Mouse (Mus musculus) forebrain, embryonic 16.5 days (tissue): ENCODE data around the gene Tas2r119. TPM values are rescaled to one million over a fixed set of nuclear protein-coding genes. Genes with fewer than 3 reads are reported as not detected.

Experiments
- ATAC-seq: fragments of 200-750 bp; cut with Nextera tagmentation; 2 replicates; pipeline ENCODE4 v1.8.0; 2017; ENCODE audit warnings: mild to moderate bottlenecking, moderate library complexity
- H3K27ac ChIP-seq: fragments of 300-500 bp; sonication (generic); 2 replicates; pipeline ENCODE4 v1.5.1; 2014; ENCODE audit warnings: low read length, control low read depth
- H3K27me3 ChIP-seq: fragments of 300-500 bp; sonication (generic); replicated peaks from 2 replicates; pipeline ENCODE4 v1.6.1; 2014; ENCODE audit warnings: low read length; ENCODE audit not compliant: control insufficient read depth, insufficient read depth
- H3K36me3 ChIP-seq: fragments of 300-500 bp; sonication (generic); 2 replicates; pipeline ENCODE4 v1.6.1; 2014; ENCODE audit not compliant: control insufficient read depth, insufficient read depth
- H3K4me1 ChIP-seq: fragments of 300-500 bp; sonication (generic); replicated peaks from 2 replicates; pipeline ENCODE4 v1.6.1; 2014; ENCODE audit warnings: low read length; ENCODE audit not compliant: control insufficient read depth, insufficient read depth
- H3K4me2 ChIP-seq: fragments of 300-500 bp; sonication (generic); 2 replicates; pipeline ENCODE4 v1.6.1; 2014; ENCODE audit warnings: mild to moderate bottlenecking, low read length, control low read depth
- H3K4me3 ChIP-seq: fragments of 300-500 bp; sonication (generic); replicated peaks from 2 replicates; pipeline ENCODE4 v1.5.1; 2014; ENCODE audit warnings: mild to moderate bottlenecking, low read length, control low read depth
- H3K9ac ChIP-seq: fragments of 300-500 bp; sonication (generic); replicated peaks from 2 replicates; pipeline ENCODE4 v1.6.1; 2014; ENCODE audit warnings: low read depth, low read length, control low read depth
- H3K9me3 ChIP-seq: fragments of 300-500 bp; sonication (generic); 2 replicates; pipeline ENCODE4 v1.6.1; 2016; ENCODE audit warnings: low read length; ENCODE audit not compliant: control insufficient read depth
- WGBS: fragments of 180-500 bp; shearing (Covaris S2); extraction: QIAGEN DNeasy Blood & Tissue Kit; methylation state at CpG from one replicate; pipeline ENCODE4 v1.1.7; 2014; 5-methylcytosine and 5-hydroxymethylcytosine counted together
- polyA plus RNA-seq: library from polyadenylated mRNA; unstranded; fragments of >200 nt; fragmentation: Nextera tagmentation; extraction: Ambion mirVana; gene quantifications from 2 replicates; pipeline ENCODE4 v1.2.1, GENCODE M21; 2015

Gene Tas2r119
- not detected in 2 replicates for polyA plus RNA-seq

DNA sequence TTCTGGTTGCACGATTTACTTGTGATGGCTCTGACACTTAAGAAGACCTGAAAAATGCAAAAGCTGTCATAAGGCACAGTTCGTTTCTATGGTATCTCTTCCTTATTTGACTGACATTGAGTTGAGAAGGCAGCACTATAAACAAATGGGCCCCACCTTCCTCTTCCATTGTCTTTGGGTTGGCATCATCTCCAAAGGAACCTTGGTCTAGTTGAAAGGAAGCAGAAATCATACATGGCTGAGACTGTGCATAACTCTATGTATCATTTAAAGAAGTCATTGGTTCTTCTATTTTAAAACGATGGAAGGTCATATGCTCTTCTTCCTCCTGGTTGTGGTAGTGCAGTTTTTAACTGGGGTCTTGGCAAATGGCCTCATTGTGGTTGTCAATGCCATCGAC is at the start of gene Tas2r119:
Gene Tas2r119, plus strand, starts transcription at position 301 of the 400 bp plus-strand sequence.
- WGBS = 93% methylated on average over 4 of the region's 4 CpGs
- no peak within 1 kb of the TSS for H3K27ac ChIP-seq
- H3K36me3 ChIP-seq = no peaks in the 10 kb centered on the region
- H3K9ac ChIP-seq = no peak within 1 kb of the TSS
- no peaks in the 10 kb centered on the region for H3K27me3 ChIP-seq
- no peak for ATAC-seq
- H3K4me3 ChIP-seq = no peak within 1 kb of the TSS
- H3K9me3 ChIP-seq = peaks cover 3% of the 10 kb centered on the region; the same call in 1 of the 2 replicates
- peaks cover 10% of the 10 kb centered on the region for H3K4me1 ChIP-seq
- H3K4me2 ChIP-seq = no peak within 1 kb of the TSS

DNA sequence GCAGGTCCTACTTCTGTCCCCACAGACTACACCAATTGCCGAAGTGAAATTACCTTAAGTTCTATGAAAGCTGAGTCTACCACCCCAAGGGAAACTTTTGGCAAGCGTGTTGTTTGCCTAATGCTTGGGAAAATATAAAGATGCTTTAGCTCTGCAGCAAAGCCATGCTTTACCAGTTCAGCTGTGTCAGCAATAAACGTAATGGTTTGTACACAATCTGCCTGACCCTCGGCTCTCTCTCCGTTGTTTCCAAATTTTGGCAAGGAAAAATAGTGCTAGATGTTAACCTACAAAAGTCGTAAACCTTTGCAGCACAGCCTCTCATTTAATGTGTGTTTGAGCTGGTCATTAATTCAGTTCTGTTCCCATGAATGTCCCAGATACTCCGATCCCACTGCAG is 44.8 kb upstream of the Tas2r119 start:
- H3K4me1 ChIP-seq = no peaks in the 10 kb centered on the region
- H3K9me3 ChIP-seq = no peaks in the 10 kb centered on the region
- H3K4me3 ChIP-seq = no peak overlapping the region
- H3K4me2 ChIP-seq = no peak overlapping the region
- no peak overlapping the region for H3K9ac ChIP-seq
- no peaks in the 10 kb centered on the region for H3K27me3 ChIP-seq
- no peak for ATAC-seq
- WGBS = 89% methylated on average over 7 of the region's 7 CpGs
- no peak overlapping the region for H3K27ac ChIP-seq
- H3K36me3 ChIP-seq = no peaks in the 10 kb centered on the region

DNA sequence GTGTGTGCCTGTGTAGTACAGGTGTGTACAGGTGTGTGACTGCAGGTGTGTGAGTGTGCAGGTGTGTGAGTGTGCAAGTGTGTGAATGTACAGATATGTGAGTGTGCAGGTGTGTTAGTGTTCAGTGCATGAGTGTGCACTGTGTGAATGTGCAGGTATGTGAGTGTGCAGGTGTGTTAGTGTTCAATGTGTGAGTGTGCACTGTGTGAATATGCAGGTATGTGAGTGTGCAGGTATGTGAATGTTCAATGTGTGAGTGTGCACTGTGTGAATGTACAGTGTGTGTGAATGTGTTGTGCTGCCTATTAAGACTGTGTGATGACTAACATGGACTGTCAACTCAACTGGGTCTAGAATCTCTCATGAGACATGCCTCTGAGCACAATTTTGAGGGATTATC is 35.4 kb upstream of the Tas2r119 start:
- no peak for ATAC-seq

GRCm38 (mm10) chr15:32144269-32144668 is 32.8 kb upstream of the Tas2r119 start:
- 68% methylated on average over 3 of the region's 3 CpGs for WGBS
- no peak overlapping the region for H3K27ac ChIP-seq
- ATAC-seq = no peak
- H3K27me3 ChIP-seq = no peaks in the 10 kb centered on the region
- no peaks in the 10 kb centered on the region for H3K9me3 ChIP-seq
- no peak overlapping the region for H3K4me2 ChIP-seq
- no peaks in the 10 kb centered on the region for H3K4me1 ChIP-seq
- H3K4me3 ChIP-seq = no peak overlapping the region
- H3K36me3 ChIP-seq = no peaks in the 10 kb centered on the region
- H3K9ac ChIP-seq = no peak overlapping the region

More for the DNA sequence above, 35.4 kb upstream of the Tas2r119 start:
- no peak overlapping the region for H3K4me2 ChIP-seq
- H3K9me3 ChIP-seq = no peaks in the 10 kb centered on the region
- H3K27ac ChIP-seq = no peak overlapping the region
- no peaks in the 10 kb centered on the region for H3K27me3 ChIP-seq
- H3K4me1 ChIP-seq = peaks cover 3% of the 10 kb centered on the region; the same call in 1 of the 2 replicates
- no peak overlapping the region for H3K9ac ChIP-seq
- no peaks in the 10 kb centered on the region for H3K36me3 ChIP-seq
- H3K4me3 ChIP-seq = no peak overlapping the region

- WGBS = 87% methylated on average over 2 of the region's 2 CpGs
- Histone ChIP-seq H3K9me3 (no peaks in the 10 kb centered on the region), H3K4me1 (0 out of 2 replicates have a peak, but pooled peaks cover 3% of the 10 kb centered on the region), H3K27me3 (no peaks in the 10 kb centered on the region), H3K36me3 (no peaks in the 10 kb centered on the region), H3K27ac (no peak overlapping the region), H3K4me3 (no peak overlapping the region), H3K9ac (no peak overlapping the region), H3K4me2 (no peak overlapping the region)
- peak; percentile 43; the same call in 1 of the 2 replicates for ATAC-seq
Observed at GRCm38 (mm10) chr15:32153404-32153803, 23.7 kb upstream of the Tas2r119 start.

- no peak overlapping the region for H3K4me2 ChIP-seq
- 0 out of 2 replicates have a peak, but pooled peaks cover 3% of the 10 kb centered on the region for H3K4me1 ChIP-seq
- H3K27me3 ChIP-seq = no peaks in the 10 kb centered on the region
- WGBS = 59% methylated on average over 11 of the region's 11 CpGs
- no peaks in the 10 kb centered on the region for H3K36me3 ChIP-seq
- no peak overlapping the region for H3K27ac ChIP-seq
- H3K9me3 ChIP-seq = no peaks in the 10 kb centered on the region
- ATAC-seq = no peak
- H3K9ac ChIP-seq = no peak overlapping the region
- H3K4me3 ChIP-seq = no peak overlapping the region
Observed at GRCm38 (mm10) chr15:32153857-32154449, 23.1 kb upstream of the Tas2r119 start.

DNA sequence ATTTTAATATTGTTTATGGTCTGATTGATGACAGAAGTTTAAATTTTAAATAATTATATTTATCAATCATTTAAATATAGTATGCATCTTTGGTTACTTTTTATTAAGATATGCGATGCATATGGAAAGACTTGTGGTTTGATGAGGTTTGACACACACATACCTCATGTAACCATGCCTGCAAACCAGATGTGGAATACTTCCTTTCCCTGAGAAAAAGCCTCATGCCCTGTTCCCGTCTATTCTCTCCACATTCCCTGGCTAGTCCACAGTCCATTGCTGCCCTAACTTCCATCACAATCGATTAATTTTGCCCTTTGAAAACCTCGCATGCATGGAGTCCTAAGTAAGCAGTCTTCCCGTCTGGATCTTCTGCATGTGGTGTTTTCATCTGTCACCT is 21.0 kb upstream of the Tas2r119 start:
- H3K4me3 ChIP-seq = no peak overlapping the region
- 0 out of 2 replicates have a peak, but pooled peaks cover 3% of the 10 kb centered on the region for H3K4me1 ChIP-seq
- no peak overlapping the region for H3K27ac ChIP-seq
- H3K4me2 ChIP-seq = no peak overlapping the region
- H3K36me3 ChIP-seq = no peaks in the 10 kb centered on the region
- ATAC-seq = no peak
- 71% methylated on average over 5 of the region's 5 CpGs for WGBS
- no peaks in the 10 kb centered on the region for H3K27me3 ChIP-seq
- no peak overlapping the region for H3K9ac ChIP-seq
- H3K9me3 ChIP-seq = no peaks in the 10 kb centered on the region

GRCm38 (mm10) chr15:32160281-32160680 is 16.8 kb upstream of the Tas2r119 start:
- Histone ChIP-seq H3K27me3 (no peaks in the 10 kb centered on the region), H3K36me3 (no peaks in the 10 kb centered on the region), H3K27ac (no peak overlapping the region), H3K4me3 (no peak overlapping the region), H3K9ac (no peak overlapping the region), H3K4me2 (no peak overlapping the region), H3K4me1 (no peaks in the 10 kb centered on the region), H3K9me3 (no peaks in the 10 kb centered on the region)
- ATAC-seq = no peak

GRCm38 (mm10) chr15:32171764-32172163 is 5.3 kb upstream of the Tas2r119 start:
- Histone ChIP-seq H3K9me3 (peaks cover 3% of the 10 kb centered on the region; the same call in 1 of the 2 replicates), H3K9ac (no peak overlapping the region), H3K27me3 (no peaks in the 10 kb centered on the region), H3K4me2 (0 out of 2 replicates have a peak overlapping the region, but pooled peaks have one; percentile 5), H3K36me3 (no peaks in the 10 kb centered on the region), H3K4me1 (peaks cover 19% of the 10 kb centered on the region), H3K27ac (peak overlapping the region; percentile 72), H3K4me3 (no peak overlapping the region)
- ATAC-seq = peak; percentile 51
- 16% methylated on average over 6 of the region's 6 CpGs for WGBS
